Mouse (Mus musculus): ENCODE results near the gene Gstm2.

- TF ChIP-seq CTCF (IDR thresholded peaks at IDR 0.05; ENCODE audit: control insufficient read depth, insufficient read depth, insufficient replicate concordance, low read depth, low read length), result no peak
- no peak for TF ChIP-seq POLR2A (IDR thresholded peaks at IDR 0.05; ENCODE audit: control insufficient read depth, low read depth, low read length)
Observed at GRCm38 (mm10) chr3:107939830-107940229, 46.4 kb downstream of the Gstm2 start.
